Mouse (Mus musculus): Measurements from ENCODE around the gene Hs6st3. TPM values are rescaled to one million over a fixed set of nuclear protein-coding genes. Genes with fewer than 3 reads are reported as not detected.

The Hs6st3 gene
- total and polyA plus RNA-seq, 3 experiments: not detected

DNA sequence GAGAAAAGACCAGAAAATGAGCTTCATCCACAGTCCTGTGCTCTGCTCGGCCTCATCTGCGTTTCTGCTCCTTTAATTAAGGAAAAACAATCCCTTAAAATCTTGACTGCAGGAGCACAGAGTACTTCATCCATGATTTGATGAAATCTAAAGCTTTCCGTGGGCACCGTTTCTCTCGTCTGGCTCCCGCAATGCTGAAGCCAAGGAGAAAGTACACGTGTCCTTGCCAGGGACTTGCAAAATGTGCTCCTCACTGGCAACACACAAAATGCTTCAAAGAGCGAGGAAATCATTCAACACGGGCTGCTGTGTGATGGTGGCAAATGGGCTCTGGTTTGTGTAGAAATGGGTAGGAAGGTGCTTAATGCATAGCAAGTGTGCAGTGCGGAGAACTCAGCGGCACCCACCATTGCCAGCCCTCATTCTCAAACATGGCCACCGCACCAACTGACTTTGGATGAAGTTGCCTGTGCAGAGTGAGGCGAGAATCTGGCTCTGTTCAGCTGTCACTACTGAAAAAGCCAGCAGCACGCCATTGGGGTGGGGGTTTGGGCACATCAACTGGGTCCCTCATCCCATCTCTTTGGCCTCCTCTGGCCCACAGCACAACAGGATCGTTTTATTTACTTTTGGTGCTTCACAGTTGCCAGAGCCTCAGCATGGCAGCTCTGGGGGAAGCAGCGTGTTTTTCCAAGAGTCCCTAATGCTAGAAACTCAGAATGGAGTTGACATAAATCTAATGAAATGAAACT is 532.9 kb downstream of the Hs6st3 start:
- Histone ChIP-seq H3K27me3 (replicated peaks) (no peaks in the 10 kb centered on the region), H3K4me3 (replicated peaks in 1 of 3; ENCODE audit: low read depth in 2 of 3, low read length in 2 of 3, poor library complexity in 1 of 3) (no peak overlapping the region), H3K79me2 (replicated peaks; ENCODE audit: control insufficient read depth, extremely low read depth, insufficient read depth, poor library complexity, severe bottlenecking) (no peaks in the 10 kb centered on the region), H3K9me3 (replicated peaks; ENCODE audit: low read length) (peaks cover 59% of the 10 kb centered on the region), H3K36me3 (replicated peaks in 1 of 2; ENCODE audit: control insufficient read depth in 1 of 2, insufficient read depth in 1 of 2, low read length in 1 of 2) (no peaks in the 10 kb centered on the region), H3K27ac (ENCODE audit: insufficient read depth, low read depth) (no peak overlapping the region), H3K9ac (ENCODE audit: insufficient read depth, low read depth) (no peak overlapping the region), H3K4me1 (ENCODE audit: control insufficient read depth in 1 of 2, insufficient read depth in 2 of 2) (no peaks in the 10 kb centered on the region), H3K4me2 (ENCODE audit: insufficient read depth, low read depth, poor library complexity, severe bottlenecking) (no peak overlapping the region)
- no peak for TF ChIP-seq KAT2A (IDR thresholded peaks at IDR 0.05; ENCODE audit: insufficient replicate concordance, low read length)
- no peak for TF ChIP-seq JUND (conservative IDR thresholded peaks at IDR 0.05; ENCODE audit: low read depth, low read length)
- no peak for TF ChIP-seq TCF12 (IDR thresholded peaks at IDR 0.05; ENCODE audit: low read depth, low read length)
- TF ChIP-seq ZNF384 (IDR thresholded peaks at IDR 0.05; ENCODE audit: low read depth, low read length): no peak
- TF ChIP-seq ELF1 (IDR thresholded peaks at IDR 0.05; ENCODE audit: low read depth, low read length): no peak
- TF ChIP-seq CHD1 (IDR thresholded peaks at IDR 0.05; ENCODE audit: low read depth, low read length): no peak
- no peak for TF ChIP-seq MYC (IDR thresholded peaks at IDR 0.05; ENCODE audit: low read depth, low read length)
- no peak for TF ChIP-seq BHLHE40 (IDR thresholded peaks at IDR 0.05; ENCODE audit: low read depth, low read length)
- no peak for TF ChIP-seq UBTF (IDR thresholded peaks at IDR 0.05; ENCODE audit: low read depth, low read length)
- TF ChIP-seq NELFE (IDR thresholded peaks at IDR 0.05; ENCODE audit: low read depth, low read length): no peak
- no peak for TF ChIP-seq SIN3A (IDR thresholded peaks at IDR 0.05; ENCODE audit: low read length)
- no peak for TF ChIP-seq USF1 (IDR thresholded peaks at IDR 0.05; ENCODE audit: low read depth, low read length)
- TF ChIP-seq RCOR1 (conservative IDR thresholded peaks at IDR 0.05; ENCODE audit: low read depth, low read length): no peak
- no peak for TF ChIP-seq RAD21 (IDR thresholded peaks at IDR 0.05; ENCODE audit: low read depth, low read length)
- no peak for TF ChIP-seq ZC3H11A (IDR thresholded peaks at IDR 0.05; ENCODE audit: low read depth, low read length)
- TF ChIP-seq IRF4 (IDR thresholded peaks at IDR 0.05; ENCODE audit: low read depth, low read length): no peak
- TF ChIP-seq HCFC1 (IDR thresholded peaks at IDR 0.05; ENCODE audit: low read depth, low read length): no peak
- in situ Hi-C loops (cut with MboI; ENCODE audit: low pct_ligation_motif_present, low pct_unique_long_range_greater_than_20kb, low sequenced_read_pairs) (no loop called here), dilution Hi-C loops (cut with MboI; ENCODE audit: extremely low pct_ligation_motif_present, extremely low pct_unique_long_range_greater_than_20kb, low sequenced_read_pairs) (no loop called here)
- DNase-seq (ENCODE audit: extremely low read depth): no peak

DNA sequence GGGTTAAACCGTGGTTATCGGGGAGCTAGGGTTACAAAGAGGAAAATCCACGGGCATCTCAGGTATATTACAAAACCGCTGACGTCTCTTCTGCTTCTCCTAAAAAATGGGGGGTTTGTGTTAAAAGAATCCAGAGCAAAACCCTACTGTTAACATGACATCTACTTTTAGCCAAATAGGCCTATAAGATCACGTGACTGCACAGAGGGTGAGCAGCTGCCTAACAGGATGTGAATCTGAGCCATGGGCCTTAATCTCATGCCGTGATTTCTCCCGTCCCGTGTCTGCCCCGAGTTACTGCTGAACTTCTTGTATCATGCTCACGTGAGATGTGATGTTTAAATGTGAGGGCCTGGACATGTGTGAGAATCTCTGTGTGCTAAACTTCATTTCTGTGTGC is 540.4 kb downstream of the Hs6st3 start:
- DNase-seq (ENCODE audit: extremely low read depth): no peak
- dilution Hi-C loops (cut with MboI; ENCODE audit: extremely low pct_ligation_motif_present, extremely low pct_unique_long_range_greater_than_20kb, low sequenced_read_pairs) (no loop called here), in situ Hi-C loops (cut with MboI; ENCODE audit: low pct_ligation_motif_present, low pct_unique_long_range_greater_than_20kb, low sequenced_read_pairs) (no loop called here)
- TF ChIP-seq NRF1 (IDR thresholded peaks at IDR 0.05; ENCODE audit: low read depth, low read length) (no peak), CHD1 (IDR thresholded peaks at IDR 0.05; ENCODE audit: low read depth, low read length) (no peak), JUN (IDR thresholded peaks at IDR 0.05; ENCODE audit: insufficient read depth, low read depth, low read length) (no peak), TBP (conservative IDR thresholded peaks at IDR 0.05; ENCODE audit: low read depth, low read length) (no peak)
- no peak overlapping the region for H3K4me3 ChIP-seq (replicated peaks in 1 of 3; ENCODE audit: low read depth in 2 of 3, low read length in 2 of 3, poor library complexity in 1 of 3)
- H3K9ac ChIP-seq (ENCODE audit: insufficient read depth, low read depth): no peak overlapping the region
- no peak overlapping the region for H3K27ac ChIP-seq (ENCODE audit: insufficient read depth, low read depth)
- H3K4me1 ChIP-seq (ENCODE audit: control insufficient read depth in 1 of 2, insufficient read depth in 2 of 2): no peaks in the 10 kb centered on the region
- H3K79me2 ChIP-seq (replicated peaks; ENCODE audit: control insufficient read depth, extremely low read depth, insufficient read depth, poor library complexity, severe bottlenecking): no peaks in the 10 kb centered on the region
- no peaks in the 10 kb centered on the region for H3K27me3 ChIP-seq (replicated peaks)
- no peak overlapping the region for H3K4me2 ChIP-seq (ENCODE audit: insufficient read depth, low read depth, poor library complexity, severe bottlenecking)
- H3K9me3 ChIP-seq (replicated peaks; ENCODE audit: low read length): peaks cover 34% of the 10 kb centered on the region
- H3K36me3 ChIP-seq (replicated peaks in 1 of 2; ENCODE audit: control insufficient read depth in 1 of 2, insufficient read depth in 1 of 2, low read length in 1 of 2): no peaks in the 10 kb centered on the region
